Mouse (Mus musculus): ENCODE data around the gene Klhl10.

DNA sequence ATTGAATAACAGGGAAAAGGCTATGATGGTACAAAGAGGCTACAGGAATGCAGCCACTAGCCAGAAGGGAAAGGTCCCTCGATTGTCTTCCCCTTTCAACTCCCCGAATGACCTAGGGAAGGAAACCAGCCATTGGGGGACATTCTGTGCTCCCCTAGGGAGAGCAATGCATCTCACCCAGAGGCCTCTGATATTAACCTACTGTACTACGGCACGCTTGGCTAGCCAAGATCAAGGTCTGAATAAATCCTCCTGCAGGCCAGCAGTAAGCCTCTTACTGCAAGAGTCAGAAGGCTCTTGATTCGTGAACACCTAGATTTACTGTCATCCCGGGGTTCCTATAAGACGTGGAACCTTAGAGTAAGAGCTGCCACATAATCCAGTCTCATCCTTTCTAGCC is 58.9 kb downstream of the Klhl10 start:
- no peak for TF ChIP-seq CTCF (conservative IDR thresholded peaks at IDR 0.05; ENCODE audit: insufficient read depth, insufficient read length, low read depth, low read length)
- no peak for TF ChIP-seq POLR2A (IDR thresholded peaks at IDR 0.05; ENCODE audit: low read depth, low read length)

Measured in kidney, adult 2 months (tissue).